Mouse (Mus musculus) layer of hippocampus, adult 9-10 months (tissue): ENCODE data around the gene Cbwd1.

ENCODE experiments used
- DNase-seq: peaks from one replicate; pipeline ENCODE4 v3.0.0; 2022; ENCODE audit warnings: low spot score

Cbwd1 gene

GRCm38 (mm10) chr19:24961172-24961962 is at the start of gene Cbwd1:
Gene Cbwd1 (minus strand): TSS chr19:24961610.
- DNase-seq = peak; percentile 97

DNA sequence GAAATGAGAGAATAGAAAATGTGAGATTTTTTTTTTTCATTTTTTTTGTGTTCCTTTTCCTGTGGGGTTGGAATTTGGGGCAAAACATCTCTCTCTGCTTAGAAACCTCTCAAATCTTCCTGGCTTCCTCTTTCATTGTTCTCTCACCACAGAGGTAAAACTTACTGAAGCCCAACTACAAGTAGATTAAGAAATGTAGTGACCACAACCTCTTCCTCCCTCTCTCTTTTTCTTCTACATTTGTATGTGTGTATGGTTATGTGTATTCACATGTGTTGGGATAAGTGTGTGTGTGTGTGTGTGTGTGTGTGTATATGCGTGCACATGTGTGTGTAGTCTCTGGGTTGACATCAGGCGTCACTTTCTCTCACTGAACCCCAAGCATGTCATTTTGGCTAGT is 47.1 kb upstream of the Cbwd1 start:
- DNase-seq = no peak

DNA sequence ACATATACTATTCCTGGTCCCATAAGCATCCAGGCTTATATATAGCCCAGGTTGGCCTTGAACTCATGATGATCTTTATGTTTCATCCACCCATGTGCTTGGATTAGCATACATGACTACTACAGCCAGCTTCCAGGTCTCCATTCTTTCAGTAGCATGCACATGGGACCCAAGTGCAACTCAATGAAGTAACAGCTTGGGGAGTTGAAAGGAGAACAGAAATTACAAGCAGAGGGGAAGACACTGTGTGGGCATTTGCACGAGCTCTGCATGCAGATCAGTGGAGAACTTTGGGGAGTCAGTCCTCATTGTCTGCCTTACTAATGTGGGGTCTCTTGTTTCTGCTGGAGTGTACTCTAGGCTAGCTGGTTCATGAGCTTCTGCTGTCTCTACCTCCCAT is 45.3 kb upstream of the Cbwd1 start:
- DNase-seq = no peak

GRCm38 (mm10) chr19:25003810-25004209 is 42.4 kb upstream of the Cbwd1 start:
- DNase-seq = no peak

DNA sequence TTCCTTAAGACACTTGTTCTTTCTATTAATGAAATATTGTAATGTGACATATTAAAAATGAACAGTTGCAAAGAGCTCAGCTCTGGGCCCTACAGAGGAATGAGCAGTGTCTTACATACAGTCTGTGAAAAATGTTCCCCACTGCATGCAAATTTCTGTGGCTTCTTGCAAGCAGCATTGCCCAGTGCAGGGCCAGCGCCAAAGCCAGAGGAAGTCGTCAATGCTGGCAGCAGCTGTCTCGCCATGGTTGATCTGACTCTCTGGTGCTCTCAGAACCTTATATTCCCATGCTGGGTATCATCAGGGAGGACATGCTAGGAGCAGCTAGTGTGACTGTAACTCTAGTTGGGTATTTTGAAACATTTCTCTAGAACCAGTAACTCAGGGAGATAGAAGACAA is 41.4 kb upstream of the Cbwd1 start:
- no peak for DNase-seq

GRCm38 (mm10) chr19:25002032-25002431 is 40.6 kb upstream of the Cbwd1 start:
- DNase-seq = no peak

- no peak for DNase-seq
Observed at GRCm38 (mm10) chr19:25000153-25000552, 38.7 kb upstream of the Cbwd1 start.

DNA sequence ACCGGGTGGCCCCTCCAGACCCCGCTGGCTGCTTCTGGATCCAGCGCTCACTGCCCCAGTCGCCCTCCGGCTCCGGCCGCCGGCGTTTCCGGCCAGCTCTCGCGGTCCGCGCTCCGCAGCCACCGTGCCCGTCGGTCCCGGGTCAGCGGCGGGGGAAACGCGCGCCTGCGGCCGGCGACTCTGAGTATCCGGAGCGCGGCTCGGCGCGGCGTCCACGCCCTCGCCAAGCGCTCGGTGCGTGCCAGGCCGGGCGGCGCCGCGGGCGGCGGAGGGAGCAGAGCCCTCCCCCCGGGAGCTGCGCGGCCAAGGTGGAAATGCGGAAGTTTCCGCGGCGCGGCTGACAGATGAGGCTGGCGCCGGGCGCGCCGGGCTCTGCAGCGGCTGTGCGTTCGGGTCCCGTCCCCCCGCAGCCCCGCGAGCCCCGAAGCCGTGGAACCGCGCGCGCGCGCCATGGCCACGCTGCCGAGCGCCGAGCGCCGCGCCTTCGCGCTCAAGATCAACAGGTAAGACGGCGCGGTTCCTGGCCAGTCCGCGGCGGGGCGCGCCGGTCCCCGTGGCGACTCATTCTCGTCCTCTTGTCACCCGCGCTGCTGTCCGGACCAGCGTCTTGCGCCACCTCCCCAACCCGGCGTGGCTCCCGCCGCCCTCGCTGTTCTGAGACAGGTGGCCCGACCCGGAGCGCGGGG is 37.9 kb upstream of the Cbwd1 start, which contains the start of gene Dock8:
Dock8 (plus strand) TSS at position 334 of the 686 bp plus-strand sequence.
- DNase-seq = no peak

DNA sequence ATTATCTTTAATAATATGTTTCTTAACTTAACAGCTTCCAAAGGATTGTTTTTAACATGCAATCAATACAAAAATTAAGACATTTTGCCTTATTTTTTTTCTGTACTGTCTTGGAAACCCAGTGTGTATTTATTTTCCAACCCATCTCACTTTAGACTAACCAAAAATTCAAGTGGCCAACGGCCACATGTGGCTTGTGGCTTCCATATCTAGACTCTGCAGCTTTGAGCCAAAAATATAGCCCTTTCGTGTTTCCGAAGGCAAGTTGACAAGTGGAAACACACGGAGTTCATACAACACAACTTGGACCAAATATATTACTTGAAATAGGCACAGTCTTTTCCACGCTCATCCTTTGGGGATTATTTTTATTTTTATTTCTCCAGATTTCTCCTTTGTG is 37.2 kb upstream of the Cbwd1 start:
- no peak for DNase-seq

DNA sequence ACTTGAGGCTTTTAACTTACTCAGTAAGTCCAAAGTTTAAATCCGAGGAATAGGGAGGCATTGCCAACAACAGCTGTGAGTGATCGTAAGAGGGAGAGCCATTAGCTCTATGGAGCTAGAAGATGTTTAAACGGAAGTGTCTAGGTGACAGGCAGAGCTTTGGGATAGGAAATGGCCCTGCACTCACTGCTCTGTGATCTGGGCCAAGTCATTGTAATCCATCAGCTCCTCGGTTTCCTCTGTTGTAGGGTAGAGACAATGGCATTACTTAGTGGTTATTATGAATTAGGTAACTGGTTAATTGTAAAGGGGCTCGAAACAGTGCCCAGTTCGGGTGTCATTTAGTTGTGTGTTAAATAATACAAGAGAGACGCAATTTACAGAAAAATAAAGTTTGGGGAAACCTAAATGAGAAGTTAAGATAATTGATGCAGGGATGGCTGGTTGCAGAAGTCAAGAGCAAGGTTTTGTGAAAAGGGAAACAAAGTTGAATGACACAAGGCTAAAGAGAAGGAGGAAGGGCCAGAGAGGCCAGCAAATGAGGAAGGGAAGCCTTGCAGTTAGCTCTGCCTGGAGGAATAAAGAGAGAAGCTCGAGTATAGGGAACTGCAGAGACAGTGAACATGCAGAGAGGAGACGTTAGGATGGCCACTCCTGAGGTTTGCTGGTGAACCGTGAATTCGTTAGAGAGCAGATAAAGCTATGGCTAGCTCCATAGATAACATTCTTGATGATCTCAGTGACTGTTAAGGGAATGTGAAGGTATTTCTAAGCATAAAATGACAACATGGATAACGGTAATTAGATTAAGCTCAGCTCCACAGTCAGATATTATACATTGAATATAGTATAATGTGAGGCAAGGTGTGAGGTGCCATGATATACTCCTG is 35.6 kb upstream of the Cbwd1 start:
- DNase-seq = no peak

DNA sequence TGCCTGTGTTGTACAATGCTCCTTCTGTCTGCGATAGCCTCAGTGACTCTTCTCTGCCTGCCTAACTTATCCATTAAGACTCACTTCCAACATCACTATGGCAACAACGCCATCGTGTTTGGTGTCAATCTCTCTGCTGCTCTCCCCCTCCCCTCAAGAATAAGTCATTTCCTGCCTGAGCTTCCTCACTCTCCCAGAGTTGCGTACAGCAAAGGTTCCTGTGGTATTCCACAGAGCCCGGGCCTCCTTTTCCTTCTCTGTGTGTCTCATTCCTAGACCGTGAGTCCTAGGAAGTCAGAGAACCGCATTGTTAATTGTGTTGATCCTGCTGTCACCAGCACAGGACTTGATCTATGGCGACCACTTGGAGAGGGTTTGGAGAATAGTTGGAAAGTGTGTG is 33.5 kb upstream of the Cbwd1 start:
- DNase-seq = no peak

DNA sequence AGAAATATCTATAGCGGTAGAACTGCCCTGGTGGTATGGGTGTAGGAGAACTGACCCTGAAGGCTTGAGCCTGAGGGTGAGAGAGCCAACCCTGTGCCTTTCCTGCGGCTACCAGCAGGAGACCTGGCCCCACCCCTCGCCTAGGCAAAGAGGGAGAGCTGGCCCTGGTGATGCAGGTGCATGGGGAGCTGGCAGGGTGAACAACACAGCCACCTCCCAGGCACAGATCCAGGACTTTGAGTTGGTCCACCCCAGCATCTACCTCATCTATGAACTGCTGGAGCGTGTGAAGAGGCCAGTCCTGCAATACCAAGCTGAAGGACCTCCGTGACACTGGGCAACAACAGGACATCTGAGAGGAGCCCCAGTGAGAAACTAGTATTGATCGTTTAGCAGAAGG is 32.1 kb upstream of the Cbwd1 start:
- no peak for DNase-seq

DNA sequence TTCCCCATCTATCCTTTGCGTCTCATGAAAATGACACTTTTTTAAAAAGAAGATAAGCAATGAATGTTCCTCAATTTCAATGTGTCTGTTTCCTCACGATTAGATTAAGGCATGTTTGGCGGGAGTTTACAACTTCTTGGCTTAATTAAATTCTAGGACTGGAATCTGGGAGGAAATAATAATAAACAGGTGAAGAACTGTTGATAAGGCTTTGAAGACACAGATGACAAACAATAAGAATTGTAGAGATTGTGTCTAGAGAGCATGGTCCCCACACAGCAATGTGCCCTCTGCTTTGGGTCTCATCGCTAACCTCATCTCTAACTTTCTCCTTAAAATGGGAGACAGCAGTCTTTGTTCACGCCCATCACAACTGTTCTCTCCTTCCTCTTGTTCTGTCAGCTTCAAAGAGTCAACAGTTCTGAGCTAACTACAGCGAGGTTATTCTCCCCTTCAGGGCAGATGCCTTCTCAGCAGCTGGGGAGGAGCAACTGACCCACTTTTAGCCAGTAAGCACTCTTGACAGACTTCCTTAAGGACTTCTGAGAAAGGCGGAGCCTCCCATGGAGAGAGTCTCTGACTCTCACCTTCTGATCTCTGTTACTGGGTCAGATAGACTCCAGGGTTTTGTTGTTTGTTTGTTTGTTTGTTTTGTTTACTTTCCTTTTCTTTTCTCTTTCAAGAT is 28.9 kb upstream of the Cbwd1 start:
- no peak for DNase-seq

DNA sequence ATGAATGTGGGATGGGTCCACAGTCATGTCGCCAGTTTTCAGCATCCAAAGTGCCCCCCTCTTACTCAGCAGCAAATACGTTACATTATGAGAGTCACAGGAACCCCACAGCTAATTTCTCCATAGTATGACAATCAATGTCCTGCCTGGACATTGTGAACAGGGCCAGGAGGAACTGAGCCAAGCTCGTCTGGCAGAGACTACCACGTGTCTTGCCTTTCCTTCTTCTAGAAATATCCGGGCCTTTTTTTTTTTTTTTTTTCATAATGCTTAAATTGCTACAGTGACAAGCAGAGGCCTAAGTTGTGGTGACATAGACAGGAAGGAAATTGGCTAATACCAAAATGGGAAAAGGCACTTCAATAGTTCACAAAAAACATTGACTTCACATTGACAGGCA is 27.4 kb upstream of the Cbwd1 start:
- no peak for DNase-seq

- DNase-seq = no peak
Observed at GRCm38 (mm10) chr19:24987355-24987754, 25.9 kb upstream of the Cbwd1 start.

- no peak for DNase-seq
Observed at GRCm38 (mm10) chr19:24985045-24985444, 23.6 kb upstream of the Cbwd1 start.

- no peak for DNase-seq
Observed at GRCm38 (mm10) chr19:24983857-24984498, 22.6 kb upstream of the Cbwd1 start.

DNA sequence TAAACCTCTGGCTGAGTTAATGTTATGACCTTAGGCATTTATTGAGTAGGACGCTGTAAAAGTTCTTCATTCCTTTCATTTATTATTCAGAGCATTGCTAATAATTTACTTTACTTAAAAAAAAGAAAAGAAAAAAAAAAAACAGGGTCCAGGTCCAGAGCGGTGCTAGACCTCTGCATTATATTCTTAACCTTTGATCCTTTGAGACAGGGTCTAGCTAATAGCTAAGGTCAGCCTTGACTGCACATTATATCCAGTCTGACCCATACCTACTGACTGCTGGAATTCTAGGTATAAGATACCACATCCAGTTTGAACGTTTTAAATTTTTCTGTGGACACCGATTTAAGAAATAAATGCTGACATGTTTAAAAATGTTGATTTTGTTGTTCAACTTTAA is 21.6 kb upstream of the Cbwd1 start:
- no peak for DNase-seq

DNA sequence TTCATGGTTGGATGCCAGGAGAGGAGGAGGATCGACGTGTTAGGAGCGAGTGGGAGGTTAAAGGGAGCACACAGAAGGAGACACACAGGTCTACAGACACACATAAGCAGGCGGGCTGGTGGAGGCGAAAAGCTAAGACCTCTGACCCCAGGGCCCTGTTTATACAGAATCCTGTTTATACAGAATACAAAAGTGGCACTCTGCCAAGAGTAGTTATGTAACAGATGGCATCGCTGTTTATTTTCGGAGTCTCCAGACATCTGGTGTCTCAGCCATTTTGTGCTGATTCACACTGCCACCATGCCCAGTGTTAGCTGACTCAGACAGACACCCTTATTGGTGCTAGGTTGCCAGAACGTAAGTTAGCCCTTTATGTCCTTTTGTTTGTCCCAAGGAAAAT is 19.9 kb upstream of the Cbwd1 start:
- DNase-seq = peak; percentile 71

GRCm38 (mm10) chr19:24978852-24979842 is 17.7 kb upstream of the Cbwd1 start:
- DNase-seq = no peak
